Mouse (Mus musculus) inflammation-experienced regulatory T-cells (primary cell): Measurements from ENCODE around the gene Olfr531. TPM values are rescaled to one million over a fixed set of nuclear protein-coding genes. Genes with fewer than 3 reads are reported as not detected.

Source experiments
- polyA plus RNA-seq, 2 experiments: library from polyadenylated mRNA; unstranded; fragments of 100-300 nt; shearing (Covaris generic); gene quantifications; one replicate each; pipeline ENCODE4 v1.2.1; 2017

The Olfr531 gene
- polyA plus RNA-seq: under 1 TPM; 0.05 to 0.76 TPM

GRCm38 (mm10) chr7:140402818-140403217 is at the start of gene Olfr531:
Gene Olfr531 (minus strand): TSS chr7:140402918.

GRCm38 (mm10) chr7:140421539-140421938 is 18.8 kb upstream of the Olfr531 start, which contains the start of gene Olfr532:
Gene Olfr532 (minus strand): TSS chr7:140421639.

GRCm38 (mm10) chr7:140376231-140376630 is 26.5 kb downstream of the Olfr531 start, which contains the start of gene Olfr530:
Gene Olfr530 (minus strand): TSS chr7:140376331.

GRCm38 (mm10) chr7:140361571-140361970 is 41.1 kb downstream of the Olfr531 start, which contains the start of gene Olfr60:
Gene Olfr60 (minus strand): TSS chr7:140361671.

Other genes with a start within 250 kb of the Olfr531 start
- gene Sprn, start 248.0 kb downstream of the Olfr531 start, polyA plus RNA-seq: 1 to 10 TPM in 1 of 2 experiments, not detected in 1; 1.3 TPM
- under 1 TPM; 0.42 to 0.65 TPM for gene Olfr522, start 238.2 kb downstream of the Olfr531 start, polyA plus RNA-seq
- not detected for gene Olfr523, start 229.7 kb downstream of the Olfr531 start, polyA plus RNA-seq
- under 1 TPM; 0.09 to 0.12 TPM for gene Olfr524, start 197.0 kb downstream of the Olfr531 start, polyA plus RNA-seq
- gene Cd163l1, start 184.7 kb downstream of the Olfr531 start, polyA plus RNA-seq: 1 to 10 TPM in 1 of 2 experiments, under 1 TPM in 1; 0.06 to 1.2 TPM
- gene 5830411N06Rik, start 155.6 kb downstream of the Olfr531 start, polyA plus RNA-seq: 10 to 100 TPM in 1 of 2 experiments, under 1 TPM in 1; 0.19 to 12.3 TPM
- 1 to 10 TPM in 1 of 2 experiments, under 1 TPM in 1; 0.36 to 1.1 TPM for gene Olfr525, start 82.1 kb downstream of the Olfr531 start, polyA plus RNA-seq
- not detected for gene Olfr527, start 68.9 kb downstream of the Olfr531 start, polyA plus RNA-seq
- gene Olfr60, start 41.2 kb downstream of the Olfr531 start, polyA plus RNA-seq: under 1 TPM; 0.30 to 0.80 TPM
- gene Olfr530, start 26.6 kb downstream of the Olfr531 start, polyA plus RNA-seq: under 1 TPM in 1 of 2 experiments, not detected in 1; 0.76 TPM
- gene Olfr532, start 18.7 kb upstream of the Olfr531 start, polyA plus RNA-seq: 1 to 10 TPM in 1 of 2 experiments, under 1 TPM in 1; 0.29 to 1.4 TPM
- gene Olfr533, start 60.5 kb upstream of the Olfr531 start, polyA plus RNA-seq: under 1 TPM in 1 of 2 experiments, not detected in 1; 0.67 TPM
- under 1 TPM in 1 of 2 experiments, not detected in 1; 0.04 TPM for gene Olfr535, start 81.3 kb upstream of the Olfr531 start, polyA plus RNA-seq
- gene Olfr536, start 104.5 kb upstream of the Olfr531 start, polyA plus RNA-seq: not detected
- not detected for gene Olfr538, start 165.0 kb upstream of the Olfr531 start, polyA plus RNA-seq
- under 1 TPM; 0.06 to 0.12 TPM for gene Olfr46, start 198.4 kb upstream of the Olfr531 start, polyA plus RNA-seq
- not detected for gene Olfr61, start 226.1 kb upstream of the Olfr531 start, polyA plus RNA-seq
- gene Olfr53, start 243.5 kb upstream of the Olfr531 start, polyA plus RNA-seq: not detected